Mouse (Mus musculus) heart, embryonic 11.5 days (tissue): ENCODE data around the gene Olfr871. TPM values are rescaled to one million over a fixed set of nuclear protein-coding genes. Genes with fewer than 3 reads are reported as not detected.

Experiments
- polyA plus RNA-seq: library from polyadenylated mRNA; unstranded; fragments of >200 nt; fragmentation: Nextera tagmentation; extraction: Ambion mirVana; gene quantifications from 2 replicates; pipeline ENCODE4 v1.2.1, GENCODE M21; 2014

The Olfr871 gene
- polyA plus RNA-seq, 1 experiment from 2014 or later: not detected

Other genes with a start within 250 kb of the Olfr871 start
- not detected in 2 replicates for gene Olfr866, start 184.2 kb upstream of the Olfr871 start, polyA plus RNA-seq
- gene Olfr867, start 154.6 kb upstream of the Olfr871 start, polyA plus RNA-seq: not detected in 2 replicates
- not detected in 2 replicates for gene Olfr868, start 113.6 kb upstream of the Olfr871 start, polyA plus RNA-seq
- not detected in 2 replicates for gene Olfr869, start 83.2 kb upstream of the Olfr871 start, polyA plus RNA-seq
- not detected in 2 replicates for gene Olfr870, start 38.1 kb upstream of the Olfr871 start, polyA plus RNA-seq
- not detected in 2 replicates for gene Olfr872, start 24.9 kb downstream of the Olfr871 start, polyA plus RNA-seq
- not detected in 2 replicates for gene Olfr39, start 70.1 kb downstream of the Olfr871 start, polyA plus RNA-seq
- not detected in 2 replicates for gene Olfr873, start 86.3 kb downstream of the Olfr871 start, polyA plus RNA-seq
- 0.10 TPM in 1 of 2 replicates, not detected in the other for gene Olfr18, start 123.9 kb downstream of the Olfr871 start, polyA plus RNA-seq
- gene Zfp560, start 173.0 kb downstream of the Olfr871 start, polyA plus RNA-seq: 26.0 and 27.0 TPM in 2 replicates
- gene Zfp26, start 248.0 kb downstream of the Olfr871 start, polyA plus RNA-seq: 14.1 and 16.4 TPM in 2 replicates